Mouse (Mus musculus): ENCODE data around the gene Adgrg6. TPM values are rescaled to one million over a fixed set of nuclear protein-coding genes. Genes with fewer than 3 reads are reported as not detected.

Gene Adgrg6
- total and polyA plus RNA-seq, 3 experiments = 0.84 to 2.7 (median 2.5) TPM

GRCm38 (mm10) chr10:14468623-14469022 lies 76.8 kb downstream of the Adgrg6 start:
- no peak for DNase-seq
- intact Hi-C loops (cut with DNase I) = no loop called here

DNA sequence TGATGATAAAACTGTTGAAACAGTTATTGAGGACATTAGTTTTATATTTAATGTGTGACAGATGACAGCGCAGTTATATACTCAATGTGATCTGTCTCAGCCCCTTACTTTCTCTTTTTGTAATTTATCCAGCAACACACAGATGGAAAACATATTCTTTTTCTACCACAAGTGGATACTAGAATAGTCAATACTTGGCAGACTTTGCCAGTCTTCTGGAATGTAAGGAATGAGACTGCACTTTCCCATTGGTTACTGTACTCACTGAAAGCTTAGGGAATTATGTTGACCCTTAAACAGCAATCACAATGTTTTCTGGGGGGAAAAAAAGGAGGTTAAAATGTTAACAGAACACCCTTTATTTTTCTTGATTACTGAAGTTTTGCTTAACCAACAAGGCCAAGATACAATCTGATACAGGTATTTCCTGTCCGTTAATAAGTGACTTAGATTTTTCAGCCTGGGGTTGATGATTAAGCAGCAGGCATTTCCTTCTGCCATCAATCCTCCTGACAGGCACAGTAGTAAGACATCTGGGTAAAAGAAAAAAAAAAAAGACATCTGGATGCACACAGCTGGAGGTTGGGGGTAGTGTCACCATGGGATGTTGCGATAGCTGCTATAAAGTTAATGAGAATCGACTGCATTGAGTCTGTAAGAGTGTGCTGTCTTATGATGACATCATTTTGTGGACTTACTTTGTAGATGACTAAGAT lies 81.5 kb downstream of the Adgrg6 start:
- no peak overlapping the region for H3K4me3 ChIP-seq
- no peak overlapping the region for H3K27ac ChIP-seq
- no peak overlapping the region for H3K9ac ChIP-seq (ENCODE audit: low read depth, low read length)
- DNase-seq = no peak
- H3K36me3 ChIP-seq (ENCODE audit: control insufficient read depth, insufficient read depth, low read length) = no peaks in the 10 kb centered on the region
- no peaks in the 10 kb centered on the region for H3K4me1 ChIP-seq (ENCODE audit: control insufficient read depth, insufficient read depth, low read length)
- H3K27me3 ChIP-seq (ENCODE audit: control insufficient read depth, insufficient read depth, low read length) = no peaks in the 10 kb centered on the region
- no peaks in the 10 kb centered on the region for H3K79me2 ChIP-seq (replicated peaks; ENCODE audit: control insufficient read depth, insufficient read depth, low read length)
- 53% methylated on average over 4 of the region's 4 CpGs for WGBS
- TF ChIP-seq POLR2A (IDR thresholded peaks at IDR 0.05; ENCODE audit: insufficient read depth, low read depth, low read length) (no peak), EP300 (IDR thresholded peaks at IDR 0.05; ENCODE audit: insufficient read depth, low read depth, low read length) (no peak), CTCF (IDR thresholded peaks at IDR 0.05) (no peak)
- intact Hi-C loops (cut with DNase I) = no loop called here

More at GRCm38 (mm10) chr10:14468623-14469022, 76.8 kb downstream of the Adgrg6 start:
- Histone ChIP-seq H3K9ac (ENCODE audit: low read depth, low read length) (no peak overlapping the region), H3K27me3 (ENCODE audit: control insufficient read depth, insufficient read depth, low read length) (no peaks in the 10 kb centered on the region), H3K4me3 (no peak overlapping the region), H3K27ac (no peak overlapping the region), H3K36me3 (ENCODE audit: control insufficient read depth, insufficient read depth, low read length) (no peaks in the 10 kb centered on the region), H3K4me1 (ENCODE audit: control insufficient read depth, insufficient read depth, low read length) (no peaks in the 10 kb centered on the region), H3K79me2 (replicated peaks; ENCODE audit: control insufficient read depth, insufficient read depth, low read length) (no peaks in the 10 kb centered on the region)
- TF ChIP-seq POLR2A (IDR thresholded peaks at IDR 0.05; ENCODE audit: insufficient read depth, low read depth, low read length) = no peak
- no peak for TF ChIP-seq CTCF (IDR thresholded peaks at IDR 0.05)
- 48% methylated on average over 10 of the region's 10 CpGs for WGBS

DNA sequence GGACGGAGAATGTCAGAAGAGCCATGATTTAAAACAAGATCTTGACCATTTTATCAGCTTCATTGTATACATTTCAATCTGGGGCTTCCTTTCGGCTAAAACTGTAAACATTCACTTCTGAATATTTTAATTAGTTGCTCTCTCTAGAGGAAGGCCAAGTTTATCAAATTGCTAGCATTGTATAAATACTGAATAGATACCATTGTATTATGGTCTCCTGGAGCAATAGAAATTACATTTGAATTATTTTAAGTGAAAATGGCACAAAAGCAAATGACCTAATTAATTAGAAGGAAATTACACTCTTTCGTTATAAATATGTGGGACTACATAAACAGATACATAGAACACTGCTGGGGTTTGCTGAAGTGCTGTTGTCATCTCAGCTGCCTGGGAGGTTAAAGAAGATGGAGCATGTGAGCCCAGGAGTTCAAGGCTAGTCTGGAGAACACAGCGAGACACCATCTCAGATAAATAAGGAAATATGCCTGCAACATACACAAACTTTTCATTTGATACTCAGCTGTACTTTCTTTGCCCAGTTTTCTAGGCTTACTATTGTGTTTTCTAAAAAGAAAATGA lies 84.4 kb downstream of the Adgrg6 start:
- H3K36me3 ChIP-seq (ENCODE audit: control insufficient read depth, insufficient read depth, low read length) = no peaks in the 10 kb centered on the region
- no peak for DNase-seq
- WGBS = 57% methylated on average over 4 of the region's 4 CpGs
- no peaks in the 10 kb centered on the region for H3K79me2 ChIP-seq (replicated peaks; ENCODE audit: control insufficient read depth, insufficient read depth, low read length)
- intact Hi-C loops (cut with DNase I) = no loop called here
- H3K27ac ChIP-seq = no peak overlapping the region
- H3K4me1 ChIP-seq (ENCODE audit: control insufficient read depth, insufficient read depth, low read length) = no peaks in the 10 kb centered on the region
- H3K9ac ChIP-seq (ENCODE audit: low read depth, low read length) = no peak overlapping the region
- no peaks in the 10 kb centered on the region for H3K27me3 ChIP-seq (ENCODE audit: control insufficient read depth, insufficient read depth, low read length)
- H3K4me3 ChIP-seq = no peak overlapping the region
- TF ChIP-seq EP300 (IDR thresholded peaks at IDR 0.05; ENCODE audit: insufficient read depth, low read depth, low read length) = no peak
- TF ChIP-seq CTCF (IDR thresholded peaks at IDR 0.05) = no peak

DNA sequence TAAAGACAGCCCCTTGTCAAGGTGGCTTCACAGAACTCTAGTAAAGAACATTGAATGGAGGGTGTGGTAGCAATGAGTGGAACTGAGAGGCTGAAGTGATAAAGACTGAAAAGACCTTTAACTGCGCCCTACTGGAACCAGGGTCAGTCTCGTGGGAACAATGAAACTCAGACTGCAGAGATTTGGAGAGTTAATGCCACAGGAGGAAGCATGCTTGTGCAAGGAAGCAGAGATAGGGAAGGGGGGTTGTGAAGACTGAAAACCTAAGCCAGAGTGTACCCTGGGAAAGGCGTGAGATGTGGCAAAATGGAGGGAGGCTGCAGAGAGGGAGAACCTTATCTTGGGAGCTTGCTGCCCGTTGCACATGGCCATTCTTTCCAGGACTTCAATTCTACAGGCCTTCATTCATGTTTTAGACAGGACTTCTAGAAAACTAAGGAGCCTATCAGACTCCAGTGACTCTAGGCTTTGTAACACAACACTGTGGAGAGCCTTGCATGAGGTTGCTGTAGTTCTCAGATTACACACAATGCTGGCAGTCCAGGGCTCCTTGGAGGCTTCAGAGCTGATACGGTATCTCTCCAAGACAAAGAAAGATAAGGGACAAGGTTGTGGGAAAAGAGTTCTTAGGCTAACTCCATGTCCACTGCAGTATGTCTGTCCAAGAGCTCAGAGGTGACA lies 85.1 kb downstream of the Adgrg6 start:
- no peaks in the 10 kb centered on the region for H3K79me2 ChIP-seq (replicated peaks; ENCODE audit: control insufficient read depth, insufficient read depth, low read length)
- no peak overlapping the region for H3K9ac ChIP-seq (ENCODE audit: low read depth, low read length)
- H3K4me3 ChIP-seq = no peak overlapping the region
- no peak overlapping the region for H3K27ac ChIP-seq
- no peak for DNase-seq
- H3K36me3 ChIP-seq (ENCODE audit: control insufficient read depth, insufficient read depth, low read length) = no peaks in the 10 kb centered on the region
- H3K4me1 ChIP-seq (ENCODE audit: control insufficient read depth, insufficient read depth, low read length) = no peaks in the 10 kb centered on the region
- no peaks in the 10 kb centered on the region for H3K27me3 ChIP-seq (ENCODE audit: control insufficient read depth, insufficient read depth, low read length)
- 35% methylated on average over 5 of the region's 5 CpGs for WGBS
- TF ChIP-seq EP300 (IDR thresholded peaks at IDR 0.05; ENCODE audit: insufficient read depth, low read depth, low read length) (no peak), POLR2A (IDR thresholded peaks at IDR 0.05; ENCODE audit: insufficient read depth, low read depth, low read length) (no peak), CTCF (IDR thresholded peaks at IDR 0.05) (no peak)
- intact Hi-C loops (cut with DNase I) = no loop called here

DNA sequence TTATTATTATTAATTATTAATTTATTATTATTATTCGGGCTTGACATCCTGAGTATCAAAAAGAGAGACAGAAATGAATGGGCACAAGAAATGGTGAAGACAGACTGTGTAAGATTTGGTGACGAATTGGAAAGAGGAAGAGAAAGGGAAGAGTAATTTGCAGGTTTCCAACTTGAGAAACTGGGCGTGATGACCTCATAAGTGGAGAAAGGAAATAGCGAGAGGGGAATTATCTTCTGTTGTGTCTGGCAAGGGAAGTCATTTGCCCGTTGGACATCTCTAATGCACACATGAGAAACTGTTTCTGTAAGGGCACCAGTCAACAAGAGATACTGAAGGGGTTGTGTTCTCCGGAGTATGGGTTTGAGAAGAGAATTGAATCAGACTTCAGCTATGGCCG lies 85.6 kb downstream of the Adgrg6 start:
- H3K36me3 ChIP-seq (ENCODE audit: control insufficient read depth, insufficient read depth, low read length) = no peaks in the 10 kb centered on the region
- no peaks in the 10 kb centered on the region for H3K79me2 ChIP-seq (replicated peaks; ENCODE audit: control insufficient read depth, insufficient read depth, low read length)
- 42% methylated on average over 7 of the region's 7 CpGs for WGBS
- H3K4me3 ChIP-seq = no peak overlapping the region
- H3K4me1 ChIP-seq (ENCODE audit: control insufficient read depth, insufficient read depth, low read length) = no peaks in the 10 kb centered on the region
- no peak for DNase-seq
- intact Hi-C loops (cut with DNase I) = no loop called here
- H3K9ac ChIP-seq (ENCODE audit: low read depth, low read length) = no peak overlapping the region
- H3K27me3 ChIP-seq (ENCODE audit: control insufficient read depth, insufficient read depth, low read length) = no peaks in the 10 kb centered on the region
- H3K27ac ChIP-seq = no peak overlapping the region
- TF ChIP-seq POLR2A (IDR thresholded peaks at IDR 0.05; ENCODE audit: insufficient read depth, low read depth, low read length) (no peak), CTCF (IDR thresholded peaks at IDR 0.05) (no peak), EP300 (IDR thresholded peaks at IDR 0.05; ENCODE audit: insufficient read depth, low read depth, low read length) (no peak)

- no peaks in the 10 kb centered on the region for H3K36me3 ChIP-seq (ENCODE audit: control insufficient read depth, insufficient read depth, low read length)
- H3K4me3 ChIP-seq = no peak overlapping the region
- H3K27ac ChIP-seq = no peak overlapping the region
- 89% methylated on average over 10 of the region's 10 CpGs for WGBS
- no peaks in the 10 kb centered on the region for H3K79me2 ChIP-seq (replicated peaks; ENCODE audit: control insufficient read depth, insufficient read depth, low read length)
- no peaks in the 10 kb centered on the region for H3K27me3 ChIP-seq (ENCODE audit: control insufficient read depth, insufficient read depth, low read length)
- intact Hi-C loops (cut with DNase I) = no loop called here
- H3K9ac ChIP-seq (ENCODE audit: low read depth, low read length) = no peak overlapping the region
- no peak for TF ChIP-seq POLR2A (IDR thresholded peaks at IDR 0.05; ENCODE audit: insufficient read depth, low read depth, low read length)
- TF ChIP-seq CTCF (IDR thresholded peaks at IDR 0.05) = no peak
- no peak for TF ChIP-seq EP300 (IDR thresholded peaks at IDR 0.05; ENCODE audit: insufficient read depth, low read depth, low read length)
- DNase-seq = no peak
- H3K4me1 ChIP-seq (ENCODE audit: control insufficient read depth, insufficient read depth, low read length) = no peaks in the 10 kb centered on the region
Measured at GRCm38 (mm10) chr10:14459330-14459729, 86.1 kb downstream of the Adgrg6 start.
